Mouse (Mus musculus): Measurements from ENCODE around the gene Olfr1480.

The Olfr1480 gene

GRCm38 (mm10) chr19:13527613-13528012, at the start of gene Olfr1480:
Gene Olfr1480, plus strand, starts transcription at chr19:13527913.
- no peak for ATAC-seq (ENCODE audit: low TSS enrichment)

GRCm38 (mm10) chr19:13480096-13480495, 47.6 kb upstream of the Olfr1480 start, which contains the start of gene Olfr1475:
Gene Olfr1475, minus strand, starts transcription at chr19:13480196.
- no peak for ATAC-seq (ENCODE audit: low TSS enrichment)

- ATAC-seq (ENCODE audit: low TSS enrichment) = no peak
These were observed 27.5 kb upstream of the Olfr1480 start, which contains the start of gene Olfr1477 for GRCm38 (mm10) chr19:13500246-13500645. Gene Olfr1477, plus strand, starts transcription at chr19:13500546.

All from frontal cortex, adult (tissue).